Mouse (Mus musculus) right cerebral cortex, postnatal 10 days (tissue): ENCODE results near the gene Snd1.

Experiments used
- DNase-seq, 2 experiments: peaks; one replicate each; pipeline ENCODE4 v3.0.0; 2021; ENCODE audit warnings: low spot score in 2 of 2

Gene Snd1

GRCm38 (mm10) chr6:28974498-28974897, 499.6 kb downstream of the Snd1 start:
- no peak for DNase-seq

- DNase-seq: peak; percentile 60 to 68
Measured at GRCm38 (mm10) chr6:28975106-28975505, 500.2 kb downstream of the Snd1 start.

- no peak for DNase-seq
Measured at GRCm38 (mm10) chr6:28978031-28978430, 503.1 kb downstream of the Snd1 start.

- DNase-seq: peak in 1 of 2 experiments; percentile 29
Measured at GRCm38 (mm10) chr6:28978881-28979280, 503.9 kb downstream of the Snd1 start.

- DNase-seq: peak in 1 of 2 experiments; percentile 23
Measured at GRCm38 (mm10) chr6:28979586-28979985, 504.6 kb downstream of the Snd1 start.

GRCm38 (mm10) chr6:28980219-28980618, 505.3 kb downstream of the Snd1 start:
- peak in 1 of 2 experiments; percentile 46 for DNase-seq

GRCm38 (mm10) chr6:28980750-28981584, 506.0 kb downstream of the Snd1 start:
- DNase-seq: peak; percentile 83 to 92

- DNase-seq: no peak
Measured at GRCm38 (mm10) chr6:28981585-28981948, 506.6 kb downstream of the Snd1 start.

- DNase-seq: peak; percentile 39 to 46
Measured at GRCm38 (mm10) chr6:28981966-28982701, 507.2 kb downstream of the Snd1 start.

GRCm38 (mm10) chr6:28982817-28983216, 507.9 kb downstream of the Snd1 start:
- no peak for DNase-seq
